Comparison of ENCODE assay signal across 18 mouse cellular contexts in the genomic region with DNA sequence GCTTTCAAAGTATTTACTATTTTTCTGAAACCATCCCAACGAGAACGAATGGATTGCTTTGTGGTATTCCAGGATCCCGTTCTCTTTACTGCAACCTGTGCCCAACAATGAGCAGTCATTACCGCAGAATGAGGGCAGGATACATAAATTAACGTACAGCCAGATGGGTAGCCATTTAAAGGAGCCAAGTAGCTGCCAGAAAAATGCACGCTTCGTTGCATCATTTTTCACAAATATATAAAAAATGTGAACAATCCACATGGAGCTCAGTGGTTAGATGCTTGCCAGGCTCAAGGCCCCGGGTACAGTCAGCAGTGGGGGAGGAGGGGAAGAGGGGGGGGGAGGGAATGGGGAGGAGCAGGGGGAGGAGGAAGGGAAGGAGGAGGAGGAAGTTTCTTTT.
"Had no signal": no experiment of that assay in that cellular context is flagged by ENCODE, and none has a peak within 500 bp of the region (broad histone marks: within the 10 kb centered on the region; RNA-seq: fewer than 3 reads in every experiment).

No protein-coding gene starts in this region.

- H3K4me1 ChIP-seq: liver, embryonic 13.5 days; neural tube, embryonic 15.5 days; stomach, embryonic 15.5 days had no signal

- DNase-seq: kidney, postnatal 10 days; kidney, postnatal 4 days; liver; liver, embryonic 13.5 days; liver, postnatal 0 days; lung, postnatal 14 days; right cerebral cortex, postnatal 4 days; thymus, adult 2 months; thymus, postnatal 25 days had no signal

- H3K27ac ChIP-seq: layer of hippocampus, adult 2 months; limb, embryonic 12.5 days; liver, embryonic 13.5 days; lung, embryonic 15.5 days; macrophage; neural tube, embryonic 15.5 days; stomach, embryonic 15.5 days had no signal

- H3K9me3 ChIP-seq: limb, embryonic 12.5 days; liver, embryonic 13.5 days; lung, embryonic 15.5 days; megakaryocyte, embryonic 14.5 days; neural tube, embryonic 15.5 days; stomach, embryonic 15.5 days had no signal

- H3K4me2 ChIP-seq: limb, embryonic 12.5 days; liver, embryonic 13.5 days; lung, embryonic 15.5 days; midbrain, embryonic 11.5 days; neural tube, embryonic 15.5 days; stomach, embryonic 15.5 days had no signal

- H3K4me3 ChIP-seq: layer of hippocampus, adult 2 months; limb, embryonic 12.5 days; liver, embryonic 13.5 days; lung, embryonic 15.5 days; megakaryocyte, embryonic 14.5 days; neural tube, embryonic 15.5 days; stomach, embryonic 15.5 days had no signal

- H3K27me3 ChIP-seq: limb, embryonic 12.5 days; liver, embryonic 13.5 days; lung, embryonic 15.5 days; megakaryocyte, embryonic 14.5 days; neural tube, embryonic 15.5 days; stomach, embryonic 15.5 days had no signal

- H3K36me3 ChIP-seq: limb, embryonic 12.5 days; liver, embryonic 13.5 days; lung, embryonic 15.5 days; neural tube, embryonic 15.5 days; stomach, embryonic 15.5 days had no signal

- H3K9ac ChIP-seq: limb, embryonic 12.5 days; liver, embryonic 13.5 days; liver, postnatal 0 days; lung, embryonic 15.5 days; neural tube, embryonic 15.5 days; stomach, embryonic 15.5 days had no signal

- ATAC-seq: liver, postnatal 0 days; midbrain, embryonic 16.5 days had no signal
